Mouse (Mus musculus) mesoderm, embryonic 11.5 days (tissue): ENCODE measurements around the gene Rtbdn.

Source experiments
- DNase-seq: peaks from one replicate; pipeline ENCODE4 v3.0.0-alpha.2; 2012; ENCODE audit warnings: low read depth, low spot score

The Rtbdn gene

GRCm38 (mm10) chr8:84959811-84960210 lies 13.0 kb downstream of the Rtbdn start:
- no peak for DNase-seq

- DNase-seq: no peak
Measured at GRCm38 (mm10) chr8:84963952-84964351, 17.2 kb downstream of the Rtbdn start.

- DNase-seq: peak; percentile 97
Measured at GRCm38 (mm10) chr8:84965731-84966291, 19.0 kb downstream of the Rtbdn start.

DNA sequence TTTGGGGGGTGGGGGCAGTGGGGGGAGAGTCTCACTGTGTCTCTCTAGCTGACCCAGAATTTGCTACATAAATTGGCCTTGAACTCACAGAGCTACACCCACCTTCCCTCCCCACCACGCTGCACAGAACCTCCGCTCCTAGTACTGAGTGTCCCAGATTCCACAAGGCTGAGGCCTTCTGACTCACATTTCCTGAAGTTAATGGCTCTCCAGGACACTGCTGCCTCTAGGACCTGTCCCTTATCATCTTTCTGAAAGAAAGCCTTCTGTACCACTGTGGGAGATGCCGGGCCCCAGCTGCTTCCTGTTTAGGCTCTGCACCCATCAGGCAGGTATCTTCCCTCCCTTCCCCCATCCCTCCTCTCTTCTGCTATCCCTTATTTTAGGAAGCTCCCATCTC lies 19.8 kb downstream of the Rtbdn start:
- DNase-seq: no peak

- no peak for DNase-seq
Measured at GRCm38 (mm10) chr8:84967532-84968304, 20.9 kb downstream of the Rtbdn start.

GRCm38 (mm10) chr8:84968650-84969049 lies 21.9 kb downstream of the Rtbdn start:
- DNase-seq: no peak

- peak; percentile 77 for DNase-seq
Measured at GRCm38 (mm10) chr8:84969241-84970134, 22.7 kb downstream of the Rtbdn start, which contains the start of the genes Gm49661, Prdx2 and Rnaseh2a. TSS of gene Gm49661 (minus strand) at chr8:84969433. TSS of gene Prdx2 (plus strand) at chr8:84969587. TSS of gene Rnaseh2a (minus strand) at chr8:84969767.

- no peak for DNase-seq
Measured at GRCm38 (mm10) chr8:84970135-84970790, 23.5 kb downstream of the Rtbdn start.

- DNase-seq: no peak
Measured at GRCm38 (mm10) chr8:84970913-84971312, 24.1 kb downstream of the Rtbdn start.

DNA sequence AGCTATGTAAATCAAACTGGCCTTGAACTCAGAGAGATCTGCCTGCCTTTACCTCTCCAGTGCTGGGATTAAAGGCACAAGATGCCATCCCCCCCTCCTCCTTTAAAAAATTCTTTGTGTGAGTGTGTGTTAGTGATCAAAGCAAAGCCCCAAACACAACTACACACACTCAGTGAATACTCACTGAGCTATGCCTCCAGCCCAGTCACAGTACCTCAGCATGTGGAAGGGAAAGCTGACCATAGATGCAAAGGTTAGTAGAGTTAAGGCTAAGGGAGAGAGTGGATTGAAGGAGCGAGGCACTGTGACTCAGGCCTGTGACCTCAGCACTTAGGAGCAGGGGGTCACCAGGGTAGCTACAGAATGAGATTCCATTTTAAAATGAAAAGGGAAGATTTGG lies 26.3 kb downstream of the Rtbdn start:
- DNase-seq: no peak

DNA sequence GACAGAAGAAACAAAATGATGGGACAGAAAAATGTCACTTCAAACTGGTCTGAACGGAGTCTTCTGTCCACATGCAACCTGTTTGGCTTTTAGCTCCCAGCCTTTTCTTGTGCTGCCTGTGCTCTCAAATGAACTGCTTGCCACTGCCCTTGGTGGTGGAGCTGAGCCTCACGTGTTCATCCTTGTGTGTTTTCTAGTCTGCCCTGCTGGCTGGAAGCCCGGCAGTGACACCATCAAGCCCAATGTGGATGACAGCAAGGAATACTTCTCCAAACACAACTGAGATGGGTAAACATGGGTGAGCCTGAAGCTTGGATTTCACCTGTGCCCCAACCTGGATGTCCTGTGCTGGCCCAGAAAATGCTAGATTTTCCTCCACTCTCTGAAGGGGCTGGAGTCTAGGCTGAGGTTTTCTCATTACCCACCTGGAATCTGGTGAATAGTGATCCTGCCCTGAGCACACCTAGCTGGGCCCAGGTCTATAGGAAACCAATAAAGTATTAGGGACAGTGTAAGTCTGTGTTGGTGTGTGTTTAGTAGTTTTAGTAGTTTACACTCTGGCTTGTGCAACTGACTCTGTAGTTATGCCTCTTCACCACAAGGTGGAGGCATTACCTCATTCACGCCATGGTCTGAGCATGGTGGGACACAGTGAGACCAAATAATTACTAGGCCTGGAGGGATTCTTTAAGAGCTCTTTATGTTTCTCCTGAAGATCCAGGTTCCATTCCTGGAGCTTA lies 27.2 kb downstream of the Rtbdn start:
- DNase-seq: peak; percentile 74

- DNase-seq: no peak
Measured at GRCm38 (mm10) chr8:84974543-84975142, 27.9 kb downstream of the Rtbdn start.

DNA sequence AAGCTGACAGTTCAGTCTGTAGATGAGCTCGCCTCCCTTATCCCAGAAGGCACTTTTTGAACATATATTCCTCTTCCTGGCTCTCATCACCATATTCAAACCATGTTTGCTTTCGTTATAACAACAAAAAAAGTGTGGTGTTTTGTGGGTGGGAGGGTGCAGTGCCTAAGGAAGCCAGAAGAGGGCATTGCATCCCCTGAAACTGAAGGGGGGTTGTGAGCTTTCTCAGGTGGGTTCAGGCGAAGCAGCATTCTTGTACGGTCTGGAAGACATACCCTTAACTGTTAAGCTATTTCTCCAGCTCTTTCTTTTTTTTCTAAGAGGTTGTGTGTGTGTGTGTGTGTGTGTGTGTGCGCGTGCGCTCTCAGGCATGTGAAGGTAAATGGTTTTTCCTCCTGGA lies 28.6 kb downstream of the Rtbdn start:
- peak; percentile 72 for DNase-seq

GRCm38 (mm10) chr8:84976031-84976762 lies 29.4 kb downstream of the Rtbdn start:
- peak; percentile 96 for DNase-seq

DNA sequence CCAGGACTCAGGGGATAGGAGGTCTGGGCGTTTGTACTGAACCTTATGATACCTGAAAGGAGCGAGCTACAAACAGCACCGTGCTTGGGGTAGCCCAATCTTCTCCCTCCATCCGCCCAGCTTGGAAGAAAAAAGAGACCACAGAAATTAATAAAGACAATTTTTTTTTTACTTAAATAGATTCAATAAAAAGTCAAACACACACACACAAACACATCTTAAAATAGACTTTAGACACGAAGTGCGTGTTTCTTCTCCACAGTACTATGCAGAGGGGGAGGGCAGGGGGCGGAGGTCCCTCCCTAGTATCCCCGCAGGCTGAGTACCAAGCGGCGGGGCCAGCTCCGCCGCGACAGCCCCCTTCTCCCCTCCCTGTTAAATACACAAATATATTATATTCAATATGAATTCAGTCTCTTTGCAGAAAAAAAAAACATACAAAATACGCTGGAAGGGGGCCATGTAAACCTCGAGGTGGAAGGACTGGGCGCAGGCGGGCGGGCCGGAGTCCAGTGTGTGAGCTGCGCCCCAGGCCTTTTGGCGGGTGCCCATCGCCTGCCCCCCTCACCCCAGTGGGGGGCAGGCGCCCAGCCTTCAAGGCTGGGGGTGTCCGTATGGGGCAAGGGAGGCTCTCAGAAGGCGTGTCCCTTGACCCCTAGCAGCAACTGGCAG lies 30.1 kb downstream of the Rtbdn start:
- no peak for DNase-seq

DNA sequence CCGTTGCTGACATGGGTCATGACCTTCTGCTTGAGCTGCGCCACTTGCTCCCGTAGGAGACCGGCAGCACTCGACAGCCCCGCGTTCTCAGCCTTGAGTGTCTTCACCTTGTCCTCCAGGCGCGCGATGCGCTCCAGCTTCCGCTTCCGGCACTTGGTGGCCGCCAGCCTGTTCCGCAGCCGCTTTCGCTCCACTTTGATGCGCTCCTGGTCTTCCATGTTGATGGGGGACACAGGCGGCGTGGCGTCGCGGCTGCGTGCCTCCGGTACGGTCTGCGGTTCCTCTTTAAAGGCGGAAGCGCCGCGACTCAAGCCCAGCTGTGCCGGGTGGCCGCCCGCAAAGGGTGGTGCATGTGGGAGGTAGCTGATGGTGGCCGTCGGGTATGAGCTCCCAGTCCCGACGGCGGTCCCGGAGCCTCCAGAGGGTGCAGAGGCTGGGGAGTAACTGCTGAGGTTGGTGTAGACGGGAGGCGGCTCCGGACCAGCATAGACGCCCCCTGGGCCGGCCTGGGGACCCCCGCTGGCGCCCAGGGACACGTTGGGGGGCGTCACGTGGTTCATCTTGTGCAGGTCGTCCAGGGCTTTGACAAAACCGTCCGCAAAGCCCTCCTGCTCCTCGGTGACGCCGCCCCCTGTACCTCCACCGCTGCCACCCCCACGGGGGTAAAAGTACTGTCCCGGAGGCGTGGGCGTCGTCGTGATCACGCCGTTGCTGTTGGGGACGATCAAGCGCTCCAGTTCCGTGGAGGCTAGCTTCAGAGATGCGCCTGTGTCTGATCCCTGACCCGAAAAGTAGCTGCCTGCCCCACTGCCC lies 30.9 kb downstream of the Rtbdn start:
- DNase-seq: no peak

GRCm38 (mm10) chr8:84978248-84978940 lies 31.6 kb downstream of the Rtbdn start, which contains the start of gene Junb:
TSS of gene Junb (minus strand) at chr8:84978718.
- DNase-seq: peak; percentile 89
